Mouse (Mus musculus): ENCODE measurements around the gene Myo1a.
"Not testable (repeated sequence)": the region's sequence is repeated elsewhere in the genome, so short reads cannot be mapped to it uniquely, and the experiment has no call there.

The Myo1a gene

DNA sequence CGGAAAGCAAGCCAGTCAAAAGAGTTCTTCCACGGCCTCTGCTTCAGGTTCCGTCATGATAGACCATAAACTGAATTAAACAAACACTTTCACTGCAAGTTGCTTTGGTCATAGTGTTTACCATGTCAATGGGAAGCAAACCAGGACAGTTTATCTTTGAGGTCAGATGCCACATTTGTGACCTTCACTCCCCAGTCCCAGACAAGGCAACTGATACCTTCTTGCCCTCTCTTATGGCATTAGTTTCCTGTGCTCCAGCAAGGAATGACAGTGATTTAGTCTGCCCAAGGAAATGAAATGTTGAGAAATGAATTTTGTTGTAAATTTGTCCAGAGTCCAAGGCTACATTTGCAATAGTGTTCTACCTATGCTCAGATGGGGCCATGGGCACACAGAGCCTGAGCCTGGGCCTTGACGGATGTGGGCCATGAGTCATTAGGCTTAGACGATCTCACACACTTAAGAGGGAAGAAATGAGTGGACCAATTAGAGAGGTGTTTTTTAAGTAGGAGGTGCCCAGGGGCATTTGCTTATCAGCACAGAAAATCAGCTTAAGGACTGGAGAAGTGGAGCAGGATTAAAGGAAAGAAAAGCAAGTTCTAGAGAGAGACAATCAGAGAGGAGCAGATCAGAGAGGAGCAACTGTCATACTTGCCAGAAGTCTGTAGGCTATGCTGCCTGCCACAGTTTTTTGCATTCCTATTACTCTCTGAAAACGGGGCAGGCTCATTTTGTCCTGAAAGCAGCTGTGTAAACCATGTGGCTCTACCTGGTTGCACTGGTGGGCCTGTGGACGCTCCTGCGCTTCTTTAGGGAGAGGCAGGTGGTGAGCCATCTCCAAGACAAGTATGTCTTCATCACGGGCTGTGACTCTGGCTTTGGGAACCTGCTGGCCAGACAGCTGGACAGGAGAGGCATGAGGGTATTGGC, 54.5 kb downstream of the Myo1a start, which contains the start of the genes Rdh1 and Rdh16f1:
Gene Rdh1 (plus strand): TSS at position 541 of the 930 bp plus-strand sequence.
Gene Rdh16f1 (plus strand): TSS at position 607 of the 930 bp plus-strand sequence.
- no peak for DNase-seq (ENCODE audit: low spot score)

DNA sequence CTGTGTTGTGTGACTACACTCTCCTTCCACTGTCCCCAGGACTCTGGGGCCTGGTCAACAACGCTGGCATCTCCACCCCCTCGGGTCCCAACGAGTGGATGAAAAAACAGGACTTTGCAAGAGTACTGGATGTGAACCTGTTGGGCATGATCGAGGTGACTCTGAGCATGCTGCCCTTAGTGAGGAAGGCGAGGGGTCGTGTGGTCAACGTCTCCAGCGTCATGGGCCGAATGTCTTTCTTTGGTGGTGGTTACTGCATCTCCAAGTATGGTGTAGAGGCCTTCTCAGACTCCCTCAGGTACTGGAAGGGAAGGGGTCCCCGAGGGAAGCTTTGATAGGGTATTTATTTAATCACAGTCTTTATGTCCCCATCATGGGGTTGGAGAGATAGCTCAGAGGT, 58.0 kb downstream of the Myo1a start:
- DNase-seq (ENCODE audit: low spot score), result not testable (repeated sequence)

DNA sequence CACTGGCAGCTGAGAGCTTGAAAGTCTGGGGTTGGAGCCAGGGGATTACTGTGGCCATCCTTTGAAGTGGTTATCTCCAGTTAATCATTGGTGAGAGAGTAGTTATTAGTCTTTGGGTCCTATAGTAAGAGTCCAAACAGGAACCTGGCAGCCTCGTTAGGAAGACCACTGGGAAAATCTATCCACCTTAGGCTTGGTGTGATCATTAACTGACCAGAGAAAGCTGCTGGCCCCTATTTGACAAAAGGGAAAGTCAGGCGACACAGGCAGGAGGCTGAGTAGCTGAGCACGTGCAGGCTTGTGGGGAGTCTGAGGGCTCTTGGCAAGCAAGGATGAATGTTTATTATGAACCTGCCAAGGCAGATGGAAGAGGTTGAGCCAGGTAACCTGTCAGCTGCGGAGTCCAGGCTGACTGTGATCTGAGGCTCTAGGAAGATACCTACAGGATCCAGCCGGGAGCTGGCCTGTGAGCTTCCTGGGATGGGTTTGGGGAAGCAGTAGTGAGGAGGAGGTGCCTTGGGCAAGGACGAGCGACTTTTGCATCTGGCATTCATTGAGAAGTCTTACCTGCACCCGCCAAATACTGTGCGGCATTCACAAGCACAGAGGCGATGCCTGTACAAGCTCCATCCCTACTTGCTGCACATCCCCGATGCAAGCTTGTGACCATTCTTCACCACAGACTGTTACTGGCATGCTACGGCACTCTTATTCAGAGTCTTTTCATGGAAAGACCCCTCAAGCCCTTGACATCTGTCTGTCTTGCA, 59.1 kb downstream of the Myo1a start:
- DNase-seq (ENCODE audit: low spot score), result no peak

DNA sequence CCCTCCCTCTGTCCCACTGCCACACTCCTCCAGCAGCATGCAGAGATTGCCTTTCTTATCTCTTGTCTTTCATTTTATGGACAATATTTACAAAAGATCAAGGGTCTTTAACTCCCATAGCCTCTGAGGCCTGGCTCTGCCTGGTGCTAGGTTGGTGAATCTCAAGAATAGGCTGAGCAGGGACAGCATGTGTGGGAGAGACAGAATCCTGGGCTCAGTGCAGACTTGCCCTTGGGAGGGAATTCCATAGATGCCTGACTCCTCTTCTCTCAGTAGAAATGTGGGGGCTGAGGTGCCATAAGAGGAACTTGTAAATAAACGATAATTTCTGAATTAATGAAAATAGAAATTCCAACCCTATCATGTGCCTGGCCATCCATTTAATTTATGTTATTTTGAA, 61.6 kb downstream of the Myo1a start:
- no peak for DNase-seq (ENCODE audit: low spot score)

All from embryo, embryonic 10.5 days (tissue).